Mouse (Mus musculus): Measurements from ENCODE around the gene Il33. TPM values are rescaled to one million over a fixed set of nuclear protein-coding genes. Genes with fewer than 3 reads are reported as not detected.
"Not testable (repeated sequence)": the region's sequence is repeated elsewhere in the genome, so short reads cannot be mapped to it uniquely, and the experiment has no call there.

Gene Il33
- polyA plus RNA-seq, 2 experiments: 0.45 to 1.1 TPM

GRCm38 (mm10) chr19:29944426-29944825, 19.5 kb downstream of the Il33 start:
- Histone ChIP-seq H3K9me3 (ENCODE audit: control insufficient read depth, low read length) (no peaks in the 10 kb centered on the region), H3K9ac (replicated peaks) (no peak overlapping the region), H3K36me3 (replicated peaks; ENCODE audit: control insufficient read depth, insufficient read depth, low read depth) (no peaks in the 10 kb centered on the region), H3K27me3 (ENCODE audit: control insufficient read depth, insufficient read depth, low read length) (no peaks in the 10 kb centered on the region), H3K4me3 (ENCODE audit: insufficient read depth in 1 of 2, low read depth in 2 of 2, low read length in 2 of 2) (no peak overlapping the region), H3K27ac (no peak overlapping the region), H3K4me2 (ENCODE audit: low read depth) (no peak overlapping the region), H3K4me1 (replicated peaks; ENCODE audit: control insufficient read depth in 2 of 2, insufficient read depth in 2 of 2, low read length in 1 of 2) (peaks cover 0 to 17% of the 10 kb centered on the region in 2 experiments; a peak in 2 of 4 replicates)
- no peak for DNase-seq (ENCODE audit: low read depth in 3 of 3, low spot score in 3 of 3)
- 63% methylated on average over 5 of the region's 5 CpGs for WGBS (ENCODE audit: insufficient replicate concordance)
- TF ChIP-seq EP300 (IDR thresholded peaks at IDR 0.05; ENCODE audit: low read depth): no peak
- no peak for TF ChIP-seq CTCF (IDR thresholded peaks at IDR 0.05; ENCODE audit: low read depth)
- no peak for ATAC-seq (ENCODE audit: insufficient read depth)

- not testable (repeated sequence) for H3K4me3 ChIP-seq (ENCODE audit: insufficient read depth in 1 of 2, low read depth in 2 of 2, low read length in 2 of 2); H3K36me3 ChIP-seq (replicated peaks; ENCODE audit: control insufficient read depth, insufficient read depth, low read depth); H3K4me2 ChIP-seq (ENCODE audit: low read depth); H3K27ac ChIP-seq; H3K9ac ChIP-seq (replicated peaks); ATAC-seq (ENCODE audit: insufficient read depth); DNase-seq (ENCODE audit: low read depth in 3 of 3, low spot score in 3 of 3); H3K9me3 ChIP-seq (ENCODE audit: control insufficient read depth, low read length); H3K27me3 ChIP-seq (ENCODE audit: control insufficient read depth, insufficient read depth, low read length)
- H3K4me1 ChIP-seq (replicated peaks; ENCODE audit: control insufficient read depth in 2 of 2, insufficient read depth in 2 of 2, low read length in 1 of 2): peaks cover 0 to 14% of the 10 kb centered on the region in 2 experiments; a peak in 2 of 4 replicates
- 74% methylated on average over 4 of the region's 4 CpGs for WGBS (ENCODE audit: insufficient replicate concordance)
These were observed 20.0 kb downstream of the Il33 start for GRCm38 (mm10) chr19:29944935-29945334.

- TF ChIP-seq EP300 (IDR thresholded peaks at IDR 0.05; ENCODE audit: low read depth) (no peak), CTCF (IDR thresholded peaks at IDR 0.05; ENCODE audit: low read depth) (no peak)
- Histone ChIP-seq H3K27ac (no peak overlapping the region), H3K4me1 (replicated peaks; ENCODE audit: control insufficient read depth in 2 of 2, insufficient read depth in 2 of 2, low read length in 1 of 2) (peaks cover 0 to 11% of the 10 kb centered on the region in 2 experiments; a peak in 2 of 4 replicates), H3K36me3 (replicated peaks; ENCODE audit: control insufficient read depth, insufficient read depth, low read depth) (no peaks in the 10 kb centered on the region), H3K4me3 (ENCODE audit: insufficient read depth in 1 of 2, low read depth in 2 of 2, low read length in 2 of 2) (no peak overlapping the region), H3K9ac (replicated peaks) (no peak overlapping the region), H3K27me3 (ENCODE audit: control insufficient read depth, insufficient read depth, low read length) (no peaks in the 10 kb centered on the region), H3K4me2 (ENCODE audit: low read depth) (no peak overlapping the region), H3K9me3 (ENCODE audit: control insufficient read depth, low read length) (no peaks in the 10 kb centered on the region)
- 12% methylated on average over 11 of the region's 11 CpGs for WGBS (ENCODE audit: insufficient replicate concordance)
- no peak for DNase-seq (ENCODE audit: low read depth in 3 of 3, low spot score in 3 of 3)
- ATAC-seq (ENCODE audit: insufficient read depth): no peak
These were observed 20.9 kb downstream of the Il33 start for GRCm38 (mm10) chr19:29945557-29946422.

GRCm38 (mm10) chr19:29946423-29946716, 21.5 kb downstream of the Il33 start:
- Histone ChIP-seq H3K9me3 (ENCODE audit: control insufficient read depth, low read length) (no peaks in the 10 kb centered on the region), H3K4me2 (ENCODE audit: low read depth) (no peak overlapping the region), H3K36me3 (replicated peaks; ENCODE audit: control insufficient read depth, insufficient read depth, low read depth) (no peaks in the 10 kb centered on the region), H3K4me1 (replicated peaks; ENCODE audit: control insufficient read depth in 2 of 2, insufficient read depth in 2 of 2, low read length in 1 of 2) (peaks cover 0 to 11% of the 10 kb centered on the region in 2 experiments; a peak in 2 of 4 replicates), H3K27me3 (ENCODE audit: control insufficient read depth, insufficient read depth, low read length) (no peaks in the 10 kb centered on the region), H3K27ac (no peak overlapping the region), H3K9ac (replicated peaks) (no peak overlapping the region), H3K4me3 (ENCODE audit: insufficient read depth in 1 of 2, low read depth in 2 of 2, low read length in 2 of 2) (no peak overlapping the region)
- no peak for ATAC-seq (ENCODE audit: insufficient read depth)
- DNase-seq (ENCODE audit: low read depth in 3 of 3, low spot score in 3 of 3): no peak
- TF ChIP-seq CTCF (IDR thresholded peaks at IDR 0.05; ENCODE audit: low read depth) (no peak), EP300 (IDR thresholded peaks at IDR 0.05; ENCODE audit: low read depth) (no peak)

- H3K4me2 ChIP-seq (ENCODE audit: low read depth): no peak overlapping the region
- H3K27ac ChIP-seq: no peak overlapping the region
- no peak for ATAC-seq (ENCODE audit: insufficient read depth)
- H3K9me3 ChIP-seq (ENCODE audit: control insufficient read depth, low read length): no peaks in the 10 kb centered on the region
- DNase-seq (ENCODE audit: low read depth in 3 of 3, low spot score in 3 of 3): no peak
- no peaks in the 10 kb centered on the region for H3K27me3 ChIP-seq (ENCODE audit: control insufficient read depth, insufficient read depth, low read length)
- H3K4me1 ChIP-seq (replicated peaks; ENCODE audit: control insufficient read depth in 2 of 2, insufficient read depth in 2 of 2, low read length in 1 of 2): peaks cover 0 to 11% of the 10 kb centered on the region in 2 experiments; a peak in 2 of 4 replicates
- no peaks in the 10 kb centered on the region for H3K36me3 ChIP-seq (replicated peaks; ENCODE audit: control insufficient read depth, insufficient read depth, low read depth)
- TF ChIP-seq EP300 (IDR thresholded peaks at IDR 0.05; ENCODE audit: low read depth) (no peak), CTCF (IDR thresholded peaks at IDR 0.05; ENCODE audit: low read depth) (no peak)
- H3K9ac ChIP-seq (replicated peaks): no peak overlapping the region
- no peak overlapping the region for H3K4me3 ChIP-seq (ENCODE audit: insufficient read depth in 1 of 2, low read depth in 2 of 2, low read length in 2 of 2)
- 75% methylated on average over 9 of the region's 9 CpGs for WGBS (ENCODE audit: insufficient replicate concordance)
These were observed 22.1 kb downstream of the Il33 start for GRCm38 (mm10) chr19:29947056-29947455.
